Mouse (Mus musculus): Measurements from ENCODE around the gene Psmd4. TPM values are rescaled to one million over a fixed set of nuclear protein-coding genes. Genes with fewer than 3 reads are reported as not detected.

The Psmd4 gene
- polyA plus RNA-seq, 1 experiment from 2014 or later: 214 TPM

DNA sequence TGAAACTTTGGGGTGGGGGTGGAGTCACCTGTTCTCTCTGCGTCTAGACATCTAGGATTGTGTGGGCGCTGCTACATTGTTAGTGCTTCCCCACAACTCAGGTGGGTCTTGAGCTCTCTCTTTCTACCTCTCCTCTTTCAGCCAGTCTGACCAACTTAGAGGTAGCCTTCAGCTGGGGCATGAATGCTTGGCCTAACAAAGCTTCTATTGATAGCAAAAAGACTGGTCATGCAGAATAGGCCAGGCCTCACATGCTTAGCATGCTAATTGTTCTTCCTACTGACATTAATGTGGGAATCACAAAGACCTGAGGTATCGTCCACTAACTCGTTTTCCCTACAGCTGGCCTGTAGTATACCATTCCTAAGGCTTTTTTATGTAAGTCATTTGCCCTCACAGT lies 39.8 kb downstream of the Psmd4 start:
- Histone ChIP-seq H3K9me3 (replicated peaks; ENCODE audit: low read length) (no peaks in the 10 kb centered on the region), H3K27ac (no peak overlapping the region), H3K4me3 (replicated peaks; ENCODE audit: low read depth, low read length) (no peak overlapping the region), H3K36me3 (ENCODE audit: insufficient read depth, low read length) (peaks cover 45% of the 10 kb centered on the region), H3K4me2 (ENCODE audit: low read length) (no peak overlapping the region), H3K9ac (ENCODE audit: low read depth, low read length) (no peak overlapping the region), H3K27me3 (ENCODE audit: insufficient read depth, low read length) (no peaks in the 10 kb centered on the region), H3K4me1 (replicated peaks; ENCODE audit: insufficient read depth, low read length) (no peaks in the 10 kb centered on the region)
- ATAC-seq (replicated peaks; ENCODE audit: low FRiP score, low read depth): no peak
- DNase-seq (ENCODE audit: low spot score): no peak
- 74% methylated on average over 4 of the region's 4 CpGs for WGBS
- no peak for TF ChIP-seq CTCF (IDR thresholded peaks at IDR 0.05; ENCODE audit: low read depth)

GRCm38 (mm10) chr3:94996946-94997345 lies 45.5 kb downstream of the Psmd4 start:
- H3K27me3 ChIP-seq (ENCODE audit: insufficient read depth, low read length): no peaks in the 10 kb centered on the region
- H3K4me3 ChIP-seq (replicated peaks; ENCODE audit: low read depth, low read length): no peak overlapping the region
- TF ChIP-seq CTCF (IDR thresholded peaks at IDR 0.05; ENCODE audit: low read depth): peak; percentile 96
- H3K4me1 ChIP-seq (replicated peaks; ENCODE audit: insufficient read depth, low read length): no peaks in the 10 kb centered on the region
- WGBS: 37% methylated on average over 2 of the region's 2 CpGs
- H3K9me3 ChIP-seq (replicated peaks; ENCODE audit: low read length): no peaks in the 10 kb centered on the region
- DNase-seq (ENCODE audit: low spot score) (peak; percentile 87), ATAC-seq (replicated peaks; ENCODE audit: low FRiP score, low read depth) (no peak)
- H3K9ac ChIP-seq (ENCODE audit: low read depth, low read length): no peak overlapping the region
- no peak overlapping the region for H3K4me2 ChIP-seq (ENCODE audit: low read length)
- H3K27ac ChIP-seq: no peak overlapping the region
- H3K36me3 ChIP-seq (ENCODE audit: insufficient read depth, low read length): peaks cover 57% of the 10 kb centered on the region

DNA sequence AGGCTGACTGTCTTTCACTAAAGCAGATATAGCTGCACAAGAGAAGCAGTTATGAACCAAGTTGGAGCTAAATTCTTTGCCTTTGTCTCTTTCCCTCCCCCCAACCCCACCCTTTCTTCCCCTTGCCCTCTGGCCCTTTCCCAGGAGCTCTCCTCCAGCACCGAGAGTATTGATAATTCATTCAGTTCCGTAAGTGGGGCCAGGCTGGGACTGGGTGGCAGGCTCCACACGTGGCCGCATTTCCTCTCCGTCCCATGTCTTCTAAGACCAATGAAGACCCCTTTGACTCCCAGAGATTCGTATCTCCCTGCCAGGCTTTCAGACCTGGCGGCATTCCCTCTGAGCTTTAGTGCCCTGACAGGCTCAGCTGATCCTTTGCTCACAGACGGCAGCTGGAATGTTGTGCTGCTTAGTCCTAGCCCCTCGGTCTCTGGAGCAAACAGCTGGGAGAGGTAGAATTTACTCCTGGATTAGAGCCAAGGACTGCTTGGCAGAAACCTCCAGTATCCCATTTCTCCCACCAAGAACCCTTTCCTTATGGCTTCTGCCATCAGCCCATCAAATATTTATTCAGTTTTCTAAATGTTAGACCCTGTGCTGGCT lies 53.2 kb downstream of the Psmd4 start:
- TF ChIP-seq CTCF (IDR thresholded peaks at IDR 0.05; ENCODE audit: low read depth): no peak
- Histone ChIP-seq H3K36me3 (ENCODE audit: insufficient read depth, low read length) (peaks cover 32% of the 10 kb centered on the region; the same call in 1 of the 2 replicates), H3K9me3 (replicated peaks; ENCODE audit: low read length) (no peaks in the 10 kb centered on the region), H3K4me3 (replicated peaks; ENCODE audit: low read depth, low read length) (no peak overlapping the region), H3K9ac (ENCODE audit: low read depth, low read length) (no peak overlapping the region), H3K4me2 (ENCODE audit: low read length) (no peak overlapping the region), H3K4me1 (replicated peaks; ENCODE audit: insufficient read depth, low read length) (peaks cover 7% of the 10 kb centered on the region; the same call in 1 of the 2 replicates), H3K27ac (no peak overlapping the region), H3K27me3 (ENCODE audit: insufficient read depth, low read length) (no peaks in the 10 kb centered on the region)
- peak; percentile 28 for DNase-seq (ENCODE audit: low spot score)
- ATAC-seq (replicated peaks; ENCODE audit: low FRiP score, low read depth): no peak
- WGBS: 29% methylated on average over 9 of the region's 9 CpGs

GRCm38 (mm10) chr3:94987578-94987977 lies 54.8 kb downstream of the Psmd4 start:
- Histone ChIP-seq H3K36me3 (ENCODE audit: insufficient read depth, low read length) (peaks cover 25% of the 10 kb centered on the region; the same call in 1 of the 2 replicates), H3K27me3 (ENCODE audit: insufficient read depth, low read length) (no peaks in the 10 kb centered on the region), H3K4me1 (replicated peaks; ENCODE audit: insufficient read depth, low read length) (peaks cover 7% of the 10 kb centered on the region; the same call in 1 of the 2 replicates), H3K4me3 (replicated peaks; ENCODE audit: low read depth, low read length) (no peak overlapping the region), H3K9me3 (replicated peaks; ENCODE audit: low read length) (no peaks in the 10 kb centered on the region), H3K9ac (ENCODE audit: low read depth, low read length) (no peak overlapping the region), H3K4me2 (ENCODE audit: low read length) (no peak overlapping the region), H3K27ac (no peak overlapping the region)
- DNase-seq (ENCODE audit: low spot score) (no peak), ATAC-seq (replicated peaks; ENCODE audit: low FRiP score, low read depth) (no peak)
- no peak for TF ChIP-seq CTCF (IDR thresholded peaks at IDR 0.05; ENCODE audit: low read depth)

- ATAC-seq (replicated peaks; ENCODE audit: low FRiP score, low read depth) (no peak), DNase-seq (ENCODE audit: low spot score) (no peak)
- Histone ChIP-seq H3K4me2 (ENCODE audit: low read length) (no peak overlapping the region), H3K36me3 (ENCODE audit: insufficient read depth, low read length) (peaks cover 21% of the 10 kb centered on the region; the same call in 1 of the 2 replicates), H3K9ac (ENCODE audit: low read depth, low read length) (no peak overlapping the region), H3K4me1 (replicated peaks; ENCODE audit: insufficient read depth, low read length) (peaks cover 7% of the 10 kb centered on the region; the same call in 1 of the 2 replicates), H3K27me3 (ENCODE audit: insufficient read depth, low read length) (no peaks in the 10 kb centered on the region), H3K9me3 (replicated peaks; ENCODE audit: low read length) (no peaks in the 10 kb centered on the region), H3K4me3 (replicated peaks; ENCODE audit: low read depth, low read length) (no peak overlapping the region), H3K27ac (no peak overlapping the region)
- 90% methylated on average over 2 of the region's 2 CpGs for WGBS
- TF ChIP-seq CTCF (IDR thresholded peaks at IDR 0.05; ENCODE audit: low read depth): no peak
Measured at GRCm38 (mm10) chr3:94985513-94985912, 56.9 kb downstream of the Psmd4 start.

GRCm38 (mm10) chr3:94984312-94984711 lies 58.1 kb downstream of the Psmd4 start:
- DNase-seq (ENCODE audit: low spot score): no peak
- Histone ChIP-seq H3K9me3 (replicated peaks; ENCODE audit: low read length) (no peaks in the 10 kb centered on the region), H3K4me3 (replicated peaks; ENCODE audit: low read depth, low read length) (no peak overlapping the region), H3K4me1 (replicated peaks; ENCODE audit: insufficient read depth, low read length) (peaks cover 7% of the 10 kb centered on the region; the same call in 1 of the 2 replicates), H3K9ac (ENCODE audit: low read depth, low read length) (no peak overlapping the region), H3K27me3 (ENCODE audit: insufficient read depth, low read length) (no peaks in the 10 kb centered on the region), H3K27ac (no peak overlapping the region), H3K36me3 (ENCODE audit: insufficient read depth, low read length) (peaks cover 19% of the 10 kb centered on the region; the same call in 1 of the 2 replicates), H3K4me2 (ENCODE audit: low read length) (no peak overlapping the region)
- no peak for TF ChIP-seq CTCF (IDR thresholded peaks at IDR 0.05; ENCODE audit: low read depth)
- WGBS: 92% methylated on average over 11 of the region's 11 CpGs
- ATAC-seq (replicated peaks; ENCODE audit: low FRiP score, low read depth): no peak

Small RNA genes lying within 50 kb of the gene (microRNA-seq; reads per million reads assigned to microRNA genes)
- not detected for gene Mir7013

Other genes starting within 250 kb of the Psmd4 start
- gene Pogz, start 205.0 kb downstream of the Psmd4 start, polyA plus RNA-seq (2015; fragmentation: Nextera tagmentation; extraction: Ambion mirVana): 14.1 and 14.6 TPM in 2 replicates
- gene Psmb4, start 155.7 kb downstream of the Psmd4 start, polyA plus RNA-seq (2015; fragmentation: Nextera tagmentation; extraction: Ambion mirVana): 317 and 329 TPM in 2 replicates
- 131 and 168 TPM in 2 replicates for gene Selenbp1, start 109.6 kb downstream of the Psmd4 start, polyA plus RNA-seq (2015; fragmentation: Nextera tagmentation; extraction: Ambion mirVana)
- 5.9 and 6.8 TPM in 2 replicates for gene Rfx5, start 88.5 kb downstream of the Psmd4 start, polyA plus RNA-seq (2015; fragmentation: Nextera tagmentation; extraction: Ambion mirVana)
- gene Pi4kb, start 67.9 kb downstream of the Psmd4 start, polyA plus RNA-seq (2015; fragmentation: Nextera tagmentation; extraction: Ambion mirVana): 20.2 and 20.7 TPM in 2 replicates
- 19.7 and 20.0 TPM in 2 replicates for gene Zfp687, start 27.2 kb downstream of the Psmd4 start, polyA plus RNA-seq (2015; fragmentation: Nextera tagmentation; extraction: Ambion mirVana)
- gene Pip5k1a, start 64.3 kb upstream of the Psmd4 start, polyA plus RNA-seq (2015; fragmentation: Nextera tagmentation; extraction: Ambion mirVana): 17.8 and 19.8 TPM in 2 replicates
- 116 and 120 TPM in 2 replicates for gene Vps72, start 68.4 kb upstream of the Psmd4 start, polyA plus RNA-seq (2015; fragmentation: Nextera tagmentation; extraction: Ambion mirVana)
- gene Tmod4, start 81.9 kb upstream of the Psmd4 start, polyA plus RNA-seq (2015; fragmentation: Nextera tagmentation; extraction: Ambion mirVana): 0.69 and 0.83 TPM in 2 replicates
- 63.0 and 63.5 TPM in 2 replicates for gene Scnm1, start 91.4 kb upstream of the Psmd4 start, polyA plus RNA-seq (2015; fragmentation: Nextera tagmentation; extraction: Ambion mirVana)
- 14.4 and 15.2 TPM in 2 replicates for gene Lysmd1, start 91.5 kb upstream of the Psmd4 start, polyA plus RNA-seq (2015; fragmentation: Nextera tagmentation; extraction: Ambion mirVana)
- 2.8 and 3.6 TPM in 2 replicates for gene Tnfaip8l2, start 99.7 kb upstream of the Psmd4 start, polyA plus RNA-seq (2015; fragmentation: Nextera tagmentation; extraction: Ambion mirVana)
- 1.8 and 2.9 TPM in 2 replicates for gene Sema6c, start 117.8 kb upstream of the Psmd4 start, polyA plus RNA-seq (2015; fragmentation: Nextera tagmentation; extraction: Ambion mirVana)
- gene Gabpb2, start 175.3 kb upstream of the Psmd4 start, polyA plus RNA-seq (2015; fragmentation: Nextera tagmentation; extraction: Ambion mirVana): 4.5 and 5.4 TPM in 2 replicates
- 98.5 and 102 TPM in 2 replicates for gene Cdc42se1, start 186.1 kb upstream of the Psmd4 start, polyA plus RNA-seq (2015; fragmentation: Nextera tagmentation; extraction: Ambion mirVana)
- 11.2 and 11.8 TPM in 2 replicates for gene Mllt11, start 189.6 kb upstream of the Psmd4 start, polyA plus RNA-seq (2015; fragmentation: Nextera tagmentation; extraction: Ambion mirVana)
- gene Gm128, start 199.0 kb upstream of the Psmd4 start, polyA plus RNA-seq (2015; fragmentation: Nextera tagmentation; extraction: Ambion mirVana): 1.2 and 1.3 TPM in 2 replicates
- gene Bnipl, start 208.6 kb upstream of the Psmd4 start, polyA plus RNA-seq (2015; fragmentation: Nextera tagmentation; extraction: Ambion mirVana): 0.82 and 1.6 TPM in 2 replicates
- gene Mindy1, start 238.7 kb upstream of the Psmd4 start, polyA plus RNA-seq (2015; fragmentation: Nextera tagmentation; extraction: Ambion mirVana): 72.6 and 73.2 TPM in 2 replicates
- 20.1 and 20.3 TPM in 2 replicates for gene Prune1, start 239.5 kb upstream of the Psmd4 start, polyA plus RNA-seq (2015; fragmentation: Nextera tagmentation; extraction: Ambion mirVana)

Data from kidney, postnatal 0 days (tissue).